Mouse (Mus musculus) CH12.LX (cell line): ENCODE measurements at regions not wholly inside any gene's neighbourhood (a gene's known extent, or its start where the extent isn't known, plus 50 kb on each side); places are given as distances from the start of the nearest gene placed in this dataset.

ENCODE experiments used
- POLR2A ChIP-seq: IDR thresholded peaks from 2 replicates; pipeline ENCODE4 v1.6.1; 2011; ENCODE audit warnings: low read depth, mild to moderate bottlenecking, improper control_type of control experiment, low read length
- SIN3A ChIP-seq: IDR thresholded peaks from 2 replicates; pipeline ENCODE4 v1.6.1; 2012; ENCODE audit warnings: low read length, improper control_type of control experiment, inconsistent platforms

GRCm38 (mm10) chr12:8428228-8428990, 71.4 kb downstream of the Rhob start:
- TF ChIP-seq POLR2A (no peak), SIN3A (no peak)
